Mouse (Mus musculus) cerebellum, postnatal 36 days (tissue): ENCODE data around the gene Slc5a8.

Experiments used
- DNase-seq, 2 experiments: peaks; one replicate each; pipeline ENCODE4 v3.0.0; 2021 to 2022; ENCODE audit warnings: mixed read lengths in 2 of 2

Gene Slc5a8

GRCm38 (mm10) chr10:88885632-88886090 lies at the start of gene Slc5a8:
Gene Slc5a8 (plus strand): TSS chr10:88885992.
- DNase-seq = no peak

GRCm38 (mm10) chr10:88848876-88849476 lies 36.8 kb upstream of the Slc5a8 start:
- DNase-seq = no peak

- no peak for DNase-seq
Observed at GRCm38 (mm10) chr10:88849976-88850375, 35.8 kb upstream of the Slc5a8 start.

- DNase-seq = no peak
Observed at GRCm38 (mm10) chr10:88853326-88853725, 32.5 kb upstream of the Slc5a8 start.

GRCm38 (mm10) chr10:88860911-88861310 lies 24.9 kb upstream of the Slc5a8 start:
- no peak for DNase-seq

GRCm38 (mm10) chr10:88861416-88861815 lies 24.4 kb upstream of the Slc5a8 start:
- DNase-seq = no peak

- no peak for DNase-seq
Observed at GRCm38 (mm10) chr10:88862293-88862692, 23.5 kb upstream of the Slc5a8 start.

- no peak for DNase-seq
Observed at GRCm38 (mm10) chr10:88866017-88866416, 19.8 kb upstream of the Slc5a8 start.

GRCm38 (mm10) chr10:88874870-88875269 lies 10.9 kb upstream of the Slc5a8 start:
- DNase-seq = no peak

GRCm38 (mm10) chr10:88877421-88877820 lies 8.4 kb upstream of the Slc5a8 start:
- no peak for DNase-seq

GRCm38 (mm10) chr10:88883721-88884120 lies 2.1 kb upstream of the Slc5a8 start:
- no peak for DNase-seq

- no peak for DNase-seq
Observed at GRCm38 (mm10) chr10:88884836-88885235, 956 bp upstream of the Slc5a8 start.

- no peak for DNase-seq
Observed at GRCm38 (mm10) chr10:88886114-88886513, 322 bp downstream of the Slc5a8 start.

GRCm38 (mm10) chr10:88888376-88888775 lies 2.6 kb downstream of the Slc5a8 start:
- DNase-seq = no peak

GRCm38 (mm10) chr10:88891410-88891809 lies 5.6 kb downstream of the Slc5a8 start:
- no peak for DNase-seq

GRCm38 (mm10) chr10:88892560-88893087 lies 6.8 kb downstream of the Slc5a8 start:
- DNase-seq = no peak

GRCm38 (mm10) chr10:88897032-88897431 lies 11.2 kb downstream of the Slc5a8 start:
- no peak for DNase-seq

GRCm38 (mm10) chr10:88949649-88950296 lies 64.0 kb downstream of the Slc5a8 start:
- DNase-seq = no peak

- no peak for DNase-seq
Observed at GRCm38 (mm10) chr10:88950297-88950653, 64.5 kb downstream of the Slc5a8 start.

GRCm38 (mm10) chr10:88960791-88961190 lies 75.0 kb downstream of the Slc5a8 start:
- DNase-seq = no peak

- no peak for DNase-seq
Observed at GRCm38 (mm10) chr10:88968586-88968985, 82.8 kb downstream of the Slc5a8 start.

GRCm38 (mm10) chr10:88970951-88971725 lies 85.3 kb downstream of the Slc5a8 start:
- no peak for DNase-seq

- no peak for DNase-seq
Observed at GRCm38 (mm10) chr10:88978932-88979331, 93.1 kb downstream of the Slc5a8 start.
